Mouse (Mus musculus) liver, adult 2 months (tissue): ENCODE results near the gene Cntn4.

ENCODE experiments used
- CTCF ChIP-seq: fragments of 200-500 bp; IDR thresholded peaks from 2 replicates; pipeline ENCODE4 v1.5.1; 2011; ENCODE audit warnings: low read depth, low read length, control low read depth
- POLR2A ChIP-seq: fragments of 200-500 bp; IDR thresholded peaks from 2 replicates; pipeline ENCODE4 v1.6.1; 2011; ENCODE audit warnings: low read length, control low read depth; ENCODE audit not compliant: insufficient read depth; ENCODE audit errors: extremely low read depth

DNA sequence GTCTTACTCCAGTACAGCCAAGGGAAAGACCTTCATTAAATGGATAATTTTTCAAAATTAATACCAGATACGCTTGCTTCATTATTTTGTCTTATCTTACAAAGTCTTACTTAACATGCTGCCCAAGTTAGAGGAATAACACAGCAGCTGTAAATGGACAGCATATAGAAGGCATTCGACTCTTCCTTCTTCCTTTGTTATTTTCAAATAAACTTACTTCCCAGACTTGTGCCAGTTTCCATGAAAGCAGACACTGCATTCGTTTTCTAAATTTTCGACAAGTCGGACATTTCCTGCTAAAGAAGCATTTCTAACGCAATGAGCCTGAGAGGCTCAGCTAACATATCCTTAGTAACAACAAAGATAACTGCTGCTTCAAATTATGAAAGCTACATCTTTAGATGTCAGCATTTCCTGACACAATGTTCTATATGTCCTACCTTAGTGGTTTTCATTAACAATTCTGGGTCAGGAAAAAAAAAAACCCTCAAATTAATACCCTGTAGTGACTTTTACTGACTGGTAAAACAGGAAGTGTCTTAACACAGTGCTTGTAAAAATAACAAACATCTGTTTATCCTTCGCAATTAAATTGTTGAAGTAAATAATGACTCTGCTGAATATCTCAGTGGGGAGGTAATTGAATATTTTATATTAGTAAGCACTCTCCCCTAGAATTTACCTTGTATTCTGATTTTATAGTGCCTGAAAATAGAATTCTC, 1068.4 kb downstream of the Cntn4 start:
- no peak for TF ChIP-seq POLR2A
- TF ChIP-seq CTCF, result no peak
